Mouse (Mus musculus): ENCODE measurements around the gene Clec2h. TPM values are rescaled to one million over a fixed set of nuclear protein-coding genes. Genes with fewer than 3 reads are reported as not detected.

Gene Clec2h
- polyA plus RNA-seq (2012; rRNA removed), result 0.06 and 0.10 TPM in 2 replicates

DNA sequence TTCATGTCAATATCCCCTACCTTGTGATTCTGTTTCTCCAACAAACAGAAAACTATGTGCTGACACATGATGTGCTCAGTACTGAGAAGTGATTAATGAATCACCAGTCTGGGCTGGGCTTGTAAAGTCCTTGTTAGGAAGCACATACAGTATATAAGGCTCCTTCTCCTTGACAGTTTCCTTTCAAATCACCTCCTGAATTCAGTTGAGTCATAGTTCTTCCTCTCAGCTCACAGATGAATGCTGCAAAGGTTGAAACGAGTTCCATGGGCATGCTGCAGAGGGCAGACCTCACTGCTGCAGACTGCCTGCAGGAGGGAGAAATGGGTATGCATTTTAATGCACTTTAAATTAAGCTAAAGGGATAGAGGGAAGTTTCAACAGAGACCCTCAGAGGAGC lies at the start of gene Clec2h:
Gene Clec2h (plus strand): TSS at position 180 of the 400 bp plus-strand sequence.

DNA sequence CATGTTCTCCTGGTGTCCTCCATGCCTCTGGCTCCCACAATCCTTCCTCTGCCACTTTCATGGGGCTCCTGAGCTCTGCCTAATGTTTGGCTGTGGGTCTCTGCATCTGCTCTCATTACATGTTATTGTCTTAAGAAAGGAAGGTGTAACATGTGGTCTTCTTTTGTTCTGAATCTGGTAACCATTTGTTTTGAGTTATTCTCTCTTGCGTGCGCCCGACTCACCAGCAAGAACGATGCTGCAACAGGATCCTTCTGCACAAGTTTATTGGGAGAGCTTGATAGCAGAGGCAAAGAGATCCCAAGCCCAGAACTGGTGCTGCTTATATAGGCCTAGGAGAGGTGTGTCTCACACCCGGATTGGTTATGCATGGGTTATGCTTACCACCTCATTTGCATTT lies 38.8 kb upstream of the Clec2h start, which contains the start of gene Klrb1a:
Gene Klrb1a (minus strand): TSS at position 101 of the 400 bp plus-strand sequence.

GRCm38 (mm10) chr6:128722959-128723358 lies 60.8 kb downstream of the Clec2h start, which contains the start of gene Klrb1:
Klrb1 (minus strand) TSS chr6:128723059.

Other genes starting within 250 kb of the Clec2h start
- 6.2 and 7.1 TPM in 2 replicates for gene Itfg2, start 237.5 kb upstream of the Clec2h start, polyA plus RNA-seq (2012; rRNA removed)
- 123 and 126 TPM in 2 replicates for gene Fkbp4, start 223.7 kb upstream of the Clec2h start, polyA plus RNA-seq (2012; rRNA removed)
- 166 and 180 TPM in 2 replicates for gene Pzp, start 135.7 kb upstream of the Clec2h start, polyA plus RNA-seq (2012; rRNA removed)
- 8.4 and 8.9 TPM in 2 replicates for gene A2ml1, start 80.8 kb upstream of the Clec2h start, polyA plus RNA-seq (2012; rRNA removed)
- 0.09 TPM in 2 replicates for gene Klrb1a, start 38.9 kb upstream of the Clec2h start, polyA plus RNA-seq (2012; rRNA removed)
- 0.02 TPM in 1 of 2 replicates, not detected in the other for gene Klrb1, start 60.7 kb downstream of the Clec2h start, polyA plus RNA-seq (2012; rRNA removed)
- 0.07 and 0.16 TPM in 2 replicates for gene Klrb1c, start 126.8 kb downstream of the Clec2h start, polyA plus RNA-seq (2012; rRNA removed)
- gene Gm44511, start 163.9 kb downstream of the Clec2h start, polyA plus RNA-seq (2012; rRNA removed), result 0.10 TPM in 1 of 2 replicates, not detected in the other
- 0.06 and 0.12 TPM in 2 replicates for gene Klrb1b, start 163.9 kb downstream of the Clec2h start, polyA plus RNA-seq (2012; rRNA removed)
- 0.15 and 0.18 TPM in 2 replicates for gene Clec2i, start 225.2 kb downstream of the Clec2h start, polyA plus RNA-seq (2012; rRNA removed)
- 4.4 and 6.1 TPM in 2 replicates for gene BC035044, start 228.7 kb downstream of the Clec2h start, polyA plus RNA-seq (2012; rRNA removed)